Mouse (Mus musculus) G1E (cell line): ENCODE measurements around the gene Frmd5.

Experiments used
- CTCF ChIP-seq: IDR thresholded peaks from 2 replicates; pipeline ENCODE4 v1.5.1; 2012; ENCODE audit warnings: low read depth, low read length, inconsistent platforms, mixed read lengths
- POLR2AphosphoS5 ChIP-seq: IDR thresholded peaks from 2 replicates; pipeline ENCODE4 v1.6.1; 2012; ENCODE audit warnings: low read depth, low read length, inconsistent platforms; ENCODE audit not compliant: insufficient replicate concordance
- TAL1 ChIP-seq: conservative IDR thresholded peaks from 2 replicates; pipeline ENCODE4 v1.6.1; 2012; ENCODE audit warnings: low read depth, low read length, inconsistent platforms, mixed read lengths

GRCm38 (mm10) chr2:121713567-121713966, 93.3 kb downstream of the Frmd5 start:
- TF ChIP-seq CTCF: no peak
- no peak for TF ChIP-seq TAL1
- no peak for TF ChIP-seq POLR2AphosphoS5
